Mouse (Mus musculus): ENCODE data around the gene Cym. TPM values are rescaled to one million over a fixed set of nuclear protein-coding genes. Genes with fewer than 3 reads are reported as not detected.
A peak's percentile ranks its signal among the peaks of the same experiment; 100 is the strongest.

The Cym gene
- polyA plus RNA-seq, 1 experiment from 2014 or later = 0.27 TPM

DNA sequence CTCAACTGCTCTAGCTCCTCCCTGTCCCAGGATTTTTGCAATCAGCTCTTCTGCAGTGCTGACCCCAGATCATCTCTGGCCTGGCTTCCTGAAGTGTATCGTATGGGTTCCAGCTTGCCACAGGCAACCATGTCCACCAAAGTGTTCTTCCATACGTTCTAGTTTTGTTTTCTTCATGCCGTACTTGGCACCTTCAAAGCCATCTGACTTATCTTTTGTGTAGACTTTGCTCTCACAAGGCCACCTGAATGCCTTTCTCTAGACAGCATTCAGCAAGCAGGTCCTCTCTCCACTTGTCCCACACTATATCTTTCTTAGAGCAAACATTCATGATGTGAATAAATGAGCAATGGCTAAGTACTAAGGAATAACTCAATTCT is 4.4 kb downstream of the Cym start:
- no peak overlapping the region for H3K9ac ChIP-seq
- ATAC-seq (replicated peaks) = no peak
- WGBS = 87% methylated on average over 3 of the region's 3 CpGs

DNA sequence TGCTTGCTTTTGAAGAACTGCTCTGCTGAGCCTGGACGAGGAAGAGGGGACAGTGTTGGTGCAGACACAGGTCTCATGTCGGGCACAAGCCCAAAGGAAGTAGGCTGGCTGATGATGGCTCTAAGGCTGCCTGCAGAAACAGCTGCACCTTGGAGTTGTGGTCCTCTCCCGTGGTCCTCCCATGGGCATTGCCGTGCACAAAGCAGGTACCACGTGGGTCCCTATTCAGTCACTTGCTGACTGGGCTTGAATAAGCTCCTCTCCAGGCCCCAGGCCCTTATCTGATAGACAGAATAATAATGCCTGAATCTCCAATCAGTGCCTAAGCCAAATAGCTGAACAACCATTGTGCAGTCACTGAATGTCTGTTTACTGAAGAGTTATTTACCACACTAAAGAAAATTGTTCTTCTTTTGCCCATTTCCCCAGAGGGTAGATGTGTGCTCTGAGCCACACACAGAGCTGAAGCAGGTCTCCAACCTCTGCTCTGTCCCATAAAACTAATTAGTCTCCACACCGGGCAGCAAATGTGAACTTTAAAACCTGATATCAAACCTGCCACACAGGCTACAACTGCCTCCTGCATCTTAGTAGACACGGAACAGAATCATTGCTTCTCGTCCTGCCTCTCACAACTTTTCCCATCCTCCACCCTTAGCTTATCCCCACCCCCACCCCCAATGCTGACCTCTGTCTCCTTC is 5.0 kb downstream of the Cym start:
- H3K36me3 ChIP-seq (replicated peaks) = no peaks in the 10 kb centered on the region
- no peak overlapping the region for H3K4me3 ChIP-seq
- H3K9ac ChIP-seq = no peak overlapping the region
- H3K27me3 ChIP-seq (replicated peaks) = no peaks in the 10 kb centered on the region
- no peaks in the 10 kb centered on the region for H3K9me3 ChIP-seq
- ATAC-seq (replicated peaks) = no peak
- WGBS = 64% methylated on average over 8 of the region's 8 CpGs
- H3K4me1 ChIP-seq = no peaks in the 10 kb centered on the region
- H3K27ac ChIP-seq = no peak overlapping the region
- no peak overlapping the region for H3K4me2 ChIP-seq

More for the DNA sequence above, 4.4 kb downstream of the Cym start:
- Histone ChIP-seq H3K27ac (no peak overlapping the region), H3K27me3 (replicated peaks) (no peaks in the 10 kb centered on the region), H3K4me3 (no peak overlapping the region), H3K36me3 (replicated peaks) (no peaks in the 10 kb centered on the region), H3K4me2 (no peak overlapping the region), H3K4me1 (no peaks in the 10 kb centered on the region), H3K9me3 (no peaks in the 10 kb centered on the region)

DNA sequence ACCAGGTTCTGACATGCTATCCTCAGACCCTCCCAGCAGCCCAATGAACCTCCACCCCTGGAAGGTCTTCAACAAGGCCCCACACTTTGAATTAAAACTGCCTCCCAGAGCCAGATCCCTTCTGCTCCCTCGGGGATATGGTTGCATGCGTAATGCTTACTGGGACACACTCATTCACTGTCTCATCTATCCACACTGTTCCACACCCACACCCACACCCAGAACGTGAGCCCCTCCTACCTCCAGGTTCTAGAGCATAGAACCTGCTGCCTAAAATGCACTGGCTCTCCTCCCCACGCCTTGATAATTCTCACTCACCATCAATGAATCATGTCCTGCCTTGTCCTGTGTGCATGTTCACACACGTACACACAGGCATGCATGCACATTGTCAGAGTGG is 6.9 kb downstream of the Cym start:
- no peak overlapping the region for H3K4me2 ChIP-seq
- no peak for ATAC-seq (replicated peaks)
- 91% methylated on average over 5 of the region's 5 CpGs for WGBS

DNA sequence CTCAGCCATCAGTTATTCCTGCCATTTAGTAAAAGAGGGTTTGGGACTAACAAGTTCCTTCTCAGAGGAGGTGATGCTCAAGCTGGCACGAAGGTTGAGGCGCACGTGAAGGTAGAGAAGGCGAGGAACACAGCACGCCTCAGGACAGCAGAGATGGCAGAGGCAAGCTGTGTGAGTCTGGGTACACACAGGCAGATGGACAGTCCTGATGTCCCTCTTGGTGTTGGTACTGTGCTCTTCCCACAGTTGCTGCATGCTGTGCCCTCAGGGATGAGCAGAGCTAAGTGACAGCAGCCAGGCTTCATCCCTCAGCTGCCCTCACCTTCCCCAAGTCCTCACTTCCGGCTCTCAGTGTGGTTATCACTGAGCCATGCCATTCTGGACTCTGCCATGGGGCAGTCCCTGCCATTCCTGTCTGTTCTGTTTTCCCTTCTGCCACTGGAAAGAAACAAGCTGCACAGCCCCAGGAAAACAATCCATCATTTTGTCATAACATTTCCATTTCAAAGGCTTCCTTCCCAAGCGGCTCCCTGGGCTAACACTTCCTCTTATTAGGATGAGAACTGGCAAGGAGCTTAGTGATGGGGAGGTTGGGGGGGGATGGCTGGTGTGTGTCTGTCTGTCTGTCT is 13.8 kb downstream of the Cym start:
- 67% methylated on average over 7 of the region's 7 CpGs for WGBS
- Histone ChIP-seq H3K9ac (no peak overlapping the region), H3K9me3 (no peaks in the 10 kb centered on the region), H3K27ac (peak overlapping the region; percentile 69), H3K4me3 (no peak overlapping the region), H3K27me3 (replicated peaks) (no peaks in the 10 kb centered on the region), H3K4me1 (peaks cover 18% of the 10 kb centered on the region), H3K36me3 (replicated peaks) (no peaks in the 10 kb centered on the region), H3K4me2 (no peak overlapping the region)
- ATAC-seq (replicated peaks) = peak; percentile 59

More for the DNA sequence above, 6.9 kb downstream of the Cym start:
- Histone ChIP-seq H3K4me1 (no peaks in the 10 kb centered on the region), H3K9ac (no peak overlapping the region), H3K27me3 (replicated peaks) (no peaks in the 10 kb centered on the region), H3K4me3 (no peak overlapping the region), H3K9me3 (no peaks in the 10 kb centered on the region), H3K36me3 (replicated peaks) (no peaks in the 10 kb centered on the region), H3K27ac (no peak overlapping the region)

DNA sequence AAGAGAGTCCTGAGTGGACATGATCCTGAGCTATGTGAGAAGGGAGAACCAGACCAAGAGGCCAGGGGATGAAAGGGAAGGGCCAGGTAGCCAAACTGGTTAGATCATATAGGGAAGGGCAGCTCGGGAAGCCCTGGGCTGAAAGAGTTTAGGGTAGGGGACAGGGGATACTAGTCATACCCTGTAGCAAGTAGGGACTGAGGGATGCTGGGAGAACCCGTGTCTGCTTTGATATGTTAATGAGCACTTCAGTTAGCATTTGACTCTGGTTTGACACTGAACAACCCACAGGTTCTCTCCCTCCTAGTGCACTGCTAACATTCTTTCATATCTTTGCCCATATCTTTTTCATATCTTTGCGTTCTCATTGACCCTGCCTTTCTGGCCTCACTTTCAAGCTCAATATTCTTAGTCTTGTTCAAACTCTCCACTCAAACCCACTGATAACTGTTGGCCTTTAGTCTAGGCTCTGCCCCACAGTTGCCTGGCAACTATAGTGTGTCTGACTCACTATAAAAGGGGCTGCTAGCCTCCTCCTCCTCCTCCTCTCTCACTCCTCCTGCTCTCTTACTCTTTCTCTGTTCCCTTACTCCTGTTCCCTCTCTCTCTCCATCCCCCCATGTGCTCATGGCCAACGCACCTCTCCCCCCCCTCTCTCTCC is 14.9 kb downstream of the Cym start:
- ATAC-seq (replicated peaks) = peak; percentile 57
- Histone ChIP-seq H3K4me2 (no peak overlapping the region), H3K4me3 (no peak overlapping the region), H3K9ac (no peak overlapping the region), H3K36me3 (replicated peaks) (no peaks in the 10 kb centered on the region), H3K9me3 (no peaks in the 10 kb centered on the region), H3K4me1 (peaks cover 20% of the 10 kb centered on the region), H3K27me3 (replicated peaks) (no peaks in the 10 kb centered on the region), H3K27ac (no peak overlapping the region)
- 50% methylated on average over 4 of the region's 4 CpGs for WGBS

DNA sequence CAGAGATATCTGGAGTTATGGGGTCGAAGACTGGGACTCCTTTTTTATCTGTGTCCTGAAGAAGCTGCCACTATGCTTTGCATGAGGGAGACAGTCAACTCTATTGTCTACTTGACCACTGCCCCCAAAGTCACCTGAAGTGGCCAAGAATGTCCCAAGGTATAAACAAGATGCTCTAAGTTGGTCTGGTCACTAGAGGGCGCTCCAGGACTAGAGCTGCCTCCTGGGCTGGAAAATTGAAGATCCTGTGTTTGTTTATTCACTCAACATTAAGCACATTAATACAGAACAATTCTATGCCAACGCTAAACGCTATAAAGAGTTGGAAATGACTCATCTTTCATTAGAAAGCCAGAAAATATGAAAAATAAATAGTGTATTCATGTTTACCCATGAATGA is 15.5 kb downstream of the Cym start:
- Histone ChIP-seq H3K4me3 (no peak overlapping the region), H3K27ac (no peak overlapping the region), H3K4me1 (peaks cover 26% of the 10 kb centered on the region), H3K9ac (no peak overlapping the region), H3K36me3 (replicated peaks) (no peaks in the 10 kb centered on the region), H3K4me2 (no peak overlapping the region), H3K9me3 (no peaks in the 10 kb centered on the region), H3K27me3 (replicated peaks) (no peaks in the 10 kb centered on the region)
- ATAC-seq (replicated peaks) = no peak
- WGBS = 10% methylated on average over 4 of the region's 4 CpGs

DNA sequence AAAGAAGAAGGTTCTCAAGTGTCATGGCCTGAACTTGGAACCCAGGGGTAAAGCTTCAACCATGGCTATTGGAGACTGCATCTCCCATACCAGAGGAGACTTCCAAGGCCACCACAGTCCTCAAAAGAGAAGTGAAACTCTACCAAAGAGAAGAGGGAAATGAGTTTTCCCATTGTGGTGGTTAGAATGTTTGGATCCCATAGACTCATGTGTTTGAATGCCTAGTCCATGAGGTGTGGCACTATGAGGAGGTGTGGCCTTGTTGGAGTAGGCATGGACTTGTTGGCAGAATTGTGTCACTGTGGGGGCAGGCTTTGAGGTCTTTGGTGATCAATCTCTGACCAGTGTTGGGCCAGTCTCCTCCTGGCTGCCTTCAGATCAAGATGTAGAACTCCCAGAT is 16.4 kb downstream of the Cym start:
- ATAC-seq (replicated peaks) = no peak
- H3K4me1 ChIP-seq = peaks cover 26% of the 10 kb centered on the region
- H3K9ac ChIP-seq = no peak overlapping the region
- H3K4me2 ChIP-seq = no peak overlapping the region
- H3K36me3 ChIP-seq (replicated peaks) = no peaks in the 10 kb centered on the region
- H3K9me3 ChIP-seq = no peaks in the 10 kb centered on the region
- no peak overlapping the region for H3K4me3 ChIP-seq
- no peak overlapping the region for H3K27ac ChIP-seq
- no peaks in the 10 kb centered on the region for H3K27me3 ChIP-seq (replicated peaks)

DNA sequence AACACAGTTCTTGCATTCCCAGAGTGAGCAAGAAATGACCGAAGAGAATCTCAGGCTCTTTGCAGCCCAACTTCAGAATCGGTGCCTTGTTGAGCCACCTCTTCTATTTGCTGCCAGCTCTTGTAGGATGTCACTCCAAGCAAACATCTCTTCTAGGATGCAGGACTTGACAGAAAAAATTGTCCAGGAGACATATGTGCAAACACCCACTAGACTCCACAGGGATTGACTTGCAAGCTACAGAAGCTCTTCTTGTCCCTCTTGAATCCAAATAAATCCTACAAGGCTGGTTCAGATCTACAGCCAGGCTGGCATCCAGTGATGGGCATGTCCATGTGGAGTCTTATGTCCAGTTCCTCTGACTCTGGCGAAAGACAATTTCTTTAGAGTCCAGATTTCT is 17.1 kb downstream of the Cym start:
- 92% methylated on average over 3 of the region's 3 CpGs for WGBS
- H3K9ac ChIP-seq = no peak overlapping the region
- no peaks in the 10 kb centered on the region for H3K9me3 ChIP-seq
- peaks cover 26% of the 10 kb centered on the region for H3K4me1 ChIP-seq
- no peaks in the 10 kb centered on the region for H3K36me3 ChIP-seq (replicated peaks)
- H3K27me3 ChIP-seq (replicated peaks) = no peaks in the 10 kb centered on the region
- H3K27ac ChIP-seq = no peak overlapping the region
- no peak overlapping the region for H3K4me2 ChIP-seq
- H3K4me3 ChIP-seq = no peak overlapping the region
- ATAC-seq (replicated peaks) = no peak

DNA sequence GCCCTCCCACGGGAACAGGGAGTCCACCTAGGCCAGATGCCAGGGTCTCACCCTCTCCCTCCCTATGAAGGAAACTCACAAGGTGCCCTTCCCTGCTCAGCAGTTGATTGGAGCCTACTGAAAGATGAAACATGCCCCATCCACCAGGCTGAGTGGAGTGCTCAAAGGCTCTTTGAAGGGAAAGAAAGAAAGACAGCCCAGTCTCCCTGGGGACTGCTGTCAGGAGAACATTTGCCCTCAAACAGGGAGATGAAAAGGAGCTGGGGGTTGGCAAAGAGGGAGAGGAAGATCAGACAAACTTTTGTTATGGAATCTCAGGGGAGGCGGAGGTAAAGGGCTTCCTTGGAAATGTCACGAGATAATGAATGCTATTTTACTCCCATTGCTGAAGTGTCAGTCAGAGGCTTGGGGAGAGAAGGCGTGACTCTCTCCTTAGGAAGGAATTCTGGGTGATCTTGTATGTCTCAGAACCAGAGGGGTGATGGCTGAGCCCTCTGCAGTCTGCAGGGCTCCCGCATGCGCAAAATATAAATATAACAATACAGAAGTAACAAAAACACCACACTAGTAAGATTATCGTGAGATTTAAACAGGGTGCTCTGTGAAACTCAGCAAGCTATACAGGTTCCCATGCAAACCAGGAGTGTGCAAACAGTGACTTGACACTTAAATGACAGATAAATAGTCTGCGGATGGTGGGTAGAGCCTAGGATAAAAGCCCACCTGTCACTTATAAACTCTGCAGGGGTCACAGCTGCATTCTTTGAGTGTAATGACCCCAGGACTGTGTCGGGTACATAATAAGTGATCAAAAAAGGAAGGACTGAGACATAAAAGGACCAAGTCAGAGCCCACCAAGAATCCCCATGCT is 20.0 kb downstream of the Cym start:
- peaks cover 12% of the 10 kb centered on the region for H3K4me1 ChIP-seq
- no peaks in the 10 kb centered on the region for H3K27me3 ChIP-seq (replicated peaks)
- no peak overlapping the region for H3K4me3 ChIP-seq
- WGBS = 17% methylated on average over 9 of the region's 9 CpGs
- no peaks in the 10 kb centered on the region for H3K36me3 ChIP-seq (replicated peaks)
- ATAC-seq (replicated peaks) = peak; percentile 86
- no peaks in the 10 kb centered on the region for H3K9me3 ChIP-seq
- peak overlapping the region; percentile 30; the same call in 1 of the 2 replicates for H3K27ac ChIP-seq
- no peak overlapping the region for H3K9ac ChIP-seq
- no peak overlapping the region for H3K4me2 ChIP-seq

DNA sequence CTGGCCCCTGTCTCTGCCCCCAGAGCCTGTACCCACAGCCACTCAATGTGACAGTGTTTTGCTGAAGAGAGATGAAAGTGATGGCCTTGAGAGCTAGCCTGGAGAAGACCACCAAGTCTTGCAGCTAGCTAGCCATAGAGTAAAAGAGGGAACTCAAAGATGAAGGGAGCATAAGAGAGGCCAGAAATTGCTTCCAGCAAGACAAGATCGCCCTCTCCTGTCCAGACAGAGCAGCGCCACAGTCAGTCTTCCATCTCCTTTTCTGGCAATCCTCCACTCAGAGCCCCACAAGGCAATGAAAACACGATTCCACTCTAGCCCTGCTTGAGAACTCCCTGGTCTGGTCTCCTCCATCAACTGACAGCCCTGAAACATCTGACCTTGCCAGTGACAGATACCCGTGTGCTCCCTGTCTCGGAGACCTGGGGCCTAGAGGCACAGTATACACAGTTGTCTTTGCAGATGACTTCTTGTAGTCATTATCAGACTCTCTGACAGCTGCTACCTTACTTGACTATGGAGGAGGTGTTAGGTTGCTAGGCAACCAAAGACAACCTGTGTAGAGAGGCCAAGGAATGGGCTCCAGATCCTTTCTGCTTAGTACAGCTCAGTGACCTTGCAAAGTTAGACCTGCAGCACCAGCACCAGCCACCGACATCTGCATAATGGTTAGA is 33.2 kb downstream of the Cym start:
- Histone ChIP-seq H3K9ac (no peak overlapping the region), H3K27ac (no peak overlapping the region), H3K36me3 (replicated peaks) (no peaks in the 10 kb centered on the region), H3K27me3 (replicated peaks) (no peaks in the 10 kb centered on the region), H3K4me2 (no peak overlapping the region), H3K4me1 (no peaks in the 10 kb centered on the region; the same call in 1 of the 2 replicates), H3K4me3 (no peak overlapping the region), H3K9me3 (no peaks in the 10 kb centered on the region)
- 33% methylated on average over 6 of the region's 6 CpGs for WGBS
- peak; percentile 90 for ATAC-seq (replicated peaks)

DNA sequence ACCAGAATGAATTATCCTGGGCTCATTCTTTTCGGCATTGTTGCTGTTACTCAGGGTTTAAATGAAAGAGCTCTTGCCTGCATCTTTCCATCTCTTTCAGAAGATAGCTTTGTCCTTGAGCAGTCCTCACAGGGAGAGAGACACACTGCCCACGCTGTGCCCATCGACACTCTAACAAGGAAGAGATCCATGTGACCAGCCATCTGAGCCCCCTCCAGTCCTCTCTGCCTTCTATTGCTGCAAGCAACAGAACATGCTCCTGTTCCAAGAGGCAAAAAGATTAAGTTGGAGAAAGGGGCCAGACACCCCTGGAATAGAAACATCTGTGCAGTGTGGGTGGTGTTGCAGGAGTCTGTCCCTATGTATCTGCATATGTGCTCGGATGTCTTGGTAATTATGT is 34.5 kb downstream of the Cym start:
- H3K4me3 ChIP-seq = no peak overlapping the region
- no peak for ATAC-seq (replicated peaks)
- no peaks in the 10 kb centered on the region; the same call in 1 of the 2 replicates for H3K4me1 ChIP-seq
- no peaks in the 10 kb centered on the region for H3K36me3 ChIP-seq (replicated peaks)
- 67% methylated on average over 4 of the region's 4 CpGs for WGBS
- no peak overlapping the region for H3K4me2 ChIP-seq
- no peaks in the 10 kb centered on the region for H3K27me3 ChIP-seq (replicated peaks)
- H3K27ac ChIP-seq = no peak overlapping the region
- no peak overlapping the region for H3K9ac ChIP-seq
- no peaks in the 10 kb centered on the region for H3K9me3 ChIP-seq

DNA sequence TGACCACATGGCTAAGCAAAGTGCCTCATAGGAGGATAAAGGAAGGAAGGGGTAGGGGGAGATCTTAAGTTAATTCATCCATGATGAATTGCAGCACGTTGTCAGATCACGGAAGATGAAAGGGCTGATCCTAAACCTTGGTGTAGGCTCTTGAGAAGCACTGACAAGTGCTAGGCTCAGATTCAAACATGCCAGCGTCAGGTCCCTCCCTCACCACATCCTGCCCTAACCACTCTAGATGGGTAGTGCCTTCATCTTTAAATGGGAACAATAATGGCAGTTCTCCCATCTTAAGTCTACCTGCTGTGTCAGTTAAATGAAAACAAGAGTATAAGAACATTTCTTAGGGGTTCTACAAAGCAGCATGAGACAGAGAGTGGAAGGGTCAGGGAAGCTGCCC is 35.9 kb downstream of the Cym start:
- Histone ChIP-seq H3K4me1 (no peaks in the 10 kb centered on the region; the same call in 1 of the 2 replicates), H3K9ac (no peak overlapping the region), H3K4me2 (no peak overlapping the region), H3K27ac (no peak overlapping the region), H3K4me3 (no peak overlapping the region), H3K36me3 (replicated peaks) (no peaks in the 10 kb centered on the region), H3K27me3 (replicated peaks) (no peaks in the 10 kb centered on the region), H3K9me3 (no peaks in the 10 kb centered on the region)
- no peak for ATAC-seq (replicated peaks)
- WGBS = 72% methylated on average over 3 of the region's 3 CpGs
